Mouse (Mus musculus) small intestine, adult 2 months (tissue): ENCODE results near the gene Snap25. TPM values are rescaled to one million over a fixed set of nuclear protein-coding genes. Genes with fewer than 3 reads are reported as not detected.

Source experiments
- H3K27ac ChIP-seq: fragments of 200-500 bp; 2 replicates; pipeline ENCODE4 v1.5.1; 2012; ENCODE audit warnings: low read depth, low read length, control low read depth, inconsistent platforms; ENCODE audit not compliant: insufficient read depth
- H3K27me3 ChIP-seq: fragments of 200-500 bp; 2 replicates; pipeline ENCODE4 v1.6.1; 2012; ENCODE audit warnings: mild to moderate bottlenecking, moderate library complexity, low read length, inconsistent platforms; ENCODE audit not compliant: control insufficient read depth, insufficient read depth
- H3K36me3 ChIP-seq: fragments of 200-500 bp; 2 replicates; pipeline ENCODE4 v1.6.1; 2012; ENCODE audit warnings: mild to moderate bottlenecking, low read length, control low read depth, inconsistent platforms; ENCODE audit not compliant: control insufficient read depth, insufficient read depth
- H3K4me1 ChIP-seq: fragments of 200-500 bp; 2 replicates; pipeline ENCODE4 v1.6.1; 2012; ENCODE audit warnings: low read length, inconsistent platforms, mixed read lengths; ENCODE audit not compliant: control insufficient read depth, insufficient read depth, insufficient read length
- H3K4me3 ChIP-seq: fragments of 200-500 bp; 2 replicates; pipeline ENCODE4 v1.5.1; 2012; ENCODE audit warnings: low read depth, mild to moderate bottlenecking, control low read depth, inconsistent platforms, low read length, moderate library complexity
- CTCF ChIP-seq: fragments of 200-500 bp; IDR thresholded peaks from 2 replicates; pipeline ENCODE4 v1.5.1; 2012; ENCODE audit warnings: low read depth, mild to moderate bottlenecking, control low read depth, inconsistent platforms, low read length, moderate library complexity, mixed read lengths; ENCODE audit not compliant: insufficient replicate concordance, insufficient read length; ENCODE audit errors: extremely low read depth
- POLR2A ChIP-seq: fragments of 200-500 bp; IDR thresholded peaks from 2 replicates; pipeline ENCODE4 v1.6.1; 2012; ENCODE audit warnings: low read depth, mild to moderate bottlenecking, control low read depth, inconsistent platforms, low read length, moderate library complexity
- WGBS: fragments of 180-500 bp; shearing (Covaris S2); methylation state at CpG from one replicate; pipeline ENCODE4 v1.1.7; 2018; 5-methylcytosine and 5-hydroxymethylcytosine counted together
- polyA plus RNA-seq: library from polyadenylated mRNA; depleted of rRNA; stranded (reverse); fragments of >200 nt; gene quantifications from 2 replicates; pipeline ENCODE4 v1.2.3, GENCODE M21; 2012

Snap25 gene
- polyA plus RNA-seq, 1 experiment, result 1.2 TPM

- WGBS, result 76% methylated on average over 1 of the region's 1 CpGs
- no peaks in the 10 kb centered on the region for H3K27me3 ChIP-seq
- no peak overlapping the region for H3K27ac ChIP-seq
- no peak for TF ChIP-seq POLR2A
- no peak for TF ChIP-seq CTCF
- no peaks in the 10 kb centered on the region for H3K36me3 ChIP-seq
- no peak overlapping the region for H3K4me3 ChIP-seq
- no peaks in the 10 kb centered on the region for H3K4me1 ChIP-seq
Measured at GRCm38 (mm10) chr2:136796518-136796917, 83.3 kb downstream of the Snap25 start.

DNA sequence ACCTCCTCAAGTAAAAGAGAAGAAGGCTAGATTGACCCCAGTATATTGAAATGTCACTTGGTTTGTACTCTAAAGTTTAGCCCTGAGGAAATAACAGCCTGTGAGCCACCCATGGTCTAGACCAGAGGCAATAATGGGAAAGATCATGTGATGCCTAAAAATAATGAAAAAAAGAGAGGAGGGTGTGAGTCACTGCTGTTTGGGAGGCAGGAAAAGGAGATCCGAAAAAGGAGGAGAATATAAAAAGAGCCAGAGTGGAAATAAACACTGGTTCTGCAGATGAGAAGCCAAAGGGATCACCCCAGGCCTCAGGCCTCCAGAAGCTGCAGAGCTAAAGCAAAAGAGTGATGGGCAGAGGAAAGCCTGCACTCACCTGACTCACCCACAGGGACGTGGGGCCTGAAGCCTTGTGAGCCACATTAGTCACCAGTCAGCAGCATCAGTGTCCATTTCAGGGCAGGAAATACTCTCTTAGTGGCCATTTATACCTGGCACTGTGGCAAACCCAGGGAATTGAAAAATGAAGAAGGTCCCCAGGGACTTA, 85.7 kb downstream of the Snap25 start:
- H3K4me1 ChIP-seq, result no peaks in the 10 kb centered on the region
- no peaks in the 10 kb centered on the region for H3K27me3 ChIP-seq
- H3K27ac ChIP-seq, result no peak overlapping the region
- H3K4me3 ChIP-seq, result no peak overlapping the region
- 60% methylated on average over 2 of the region's 2 CpGs for WGBS
- TF ChIP-seq CTCF, result no peak
- TF ChIP-seq POLR2A, result no peak
- H3K36me3 ChIP-seq, result no peaks in the 10 kb centered on the region

DNA sequence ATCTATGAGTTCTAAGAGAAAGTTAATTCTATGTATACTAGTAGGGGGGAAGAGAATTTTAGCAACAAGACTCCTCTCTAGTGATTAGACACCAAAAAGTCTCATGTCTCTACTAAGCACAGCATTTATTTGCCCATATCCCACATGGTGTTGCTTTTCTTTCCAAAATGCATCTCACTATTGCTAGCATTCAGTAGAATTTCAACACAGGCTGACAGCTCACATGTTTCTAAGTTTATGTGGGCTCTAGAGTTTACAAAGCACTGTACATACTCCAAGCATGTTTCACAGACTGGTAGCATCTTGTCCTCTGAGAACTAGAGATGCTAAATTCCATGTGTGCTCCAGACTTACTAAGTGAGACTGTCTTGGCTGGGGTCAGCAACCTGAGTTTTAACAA, 87.8 kb downstream of the Snap25 start:
- Histone ChIP-seq H3K4me3 (no peak overlapping the region), H3K27ac (no peak overlapping the region), H3K4me1 (no peaks in the 10 kb centered on the region), H3K36me3 (no peaks in the 10 kb centered on the region), H3K27me3 (no peaks in the 10 kb centered on the region)
- TF ChIP-seq CTCF (no peak), POLR2A (no peak)

DNA sequence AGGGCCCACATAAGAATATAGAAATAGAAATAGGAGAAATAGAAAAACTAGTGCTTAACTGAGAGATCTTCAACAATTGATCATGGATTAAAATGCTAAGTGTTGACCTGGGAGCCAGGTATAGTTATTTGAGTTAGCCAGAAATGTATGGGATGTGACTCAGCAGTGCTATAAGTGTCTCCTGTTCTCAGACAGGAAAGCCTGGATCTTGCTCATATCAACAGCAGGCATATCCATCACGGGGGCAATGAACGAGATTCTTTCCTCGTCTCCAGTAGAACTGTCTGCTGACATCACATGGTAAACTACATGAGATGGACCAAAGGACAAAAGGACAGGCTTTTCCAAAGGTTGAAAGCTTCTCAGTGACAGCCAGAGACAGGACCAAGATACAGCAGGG, 88.8 kb downstream of the Snap25 start:
- no peak for TF ChIP-seq CTCF
- TF ChIP-seq POLR2A, result no peak
- Histone ChIP-seq H3K27ac (no peak overlapping the region), H3K27me3 (no peaks in the 10 kb centered on the region), H3K4me3 (no peak overlapping the region), H3K36me3 (no peaks in the 10 kb centered on the region), H3K4me1 (no peaks in the 10 kb centered on the region)
- WGBS, result 66% methylated on average over 3 of the region's 3 CpGs

DNA sequence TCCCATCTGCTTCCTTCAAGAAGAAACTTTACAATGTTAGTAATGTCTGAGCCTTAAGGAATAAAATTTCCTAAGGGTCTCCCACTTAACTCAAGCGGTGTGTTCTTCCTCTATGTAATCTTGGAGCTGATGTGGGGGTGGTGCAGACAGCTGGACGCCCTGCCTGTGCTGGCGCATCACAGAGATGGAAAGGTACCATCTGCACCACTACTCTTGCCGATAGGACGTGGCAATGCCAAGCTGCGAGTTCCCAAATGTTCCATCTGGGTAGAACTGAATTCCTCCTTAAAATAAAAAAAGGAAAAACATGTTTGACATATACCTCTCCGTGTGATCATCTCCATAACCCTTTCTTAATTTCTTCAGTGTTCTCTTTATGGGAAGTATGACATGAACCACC, 89.9 kb downstream of the Snap25 start:
- Histone ChIP-seq H3K27ac (no peak overlapping the region), H3K4me3 (no peak overlapping the region), H3K4me1 (no peaks in the 10 kb centered on the region), H3K27me3 (no peaks in the 10 kb centered on the region), H3K36me3 (no peaks in the 10 kb centered on the region)
- TF ChIP-seq POLR2A, result no peak
- no peak for TF ChIP-seq CTCF
- WGBS, result 83% methylated on average over 7 of the region's 7 CpGs

DNA sequence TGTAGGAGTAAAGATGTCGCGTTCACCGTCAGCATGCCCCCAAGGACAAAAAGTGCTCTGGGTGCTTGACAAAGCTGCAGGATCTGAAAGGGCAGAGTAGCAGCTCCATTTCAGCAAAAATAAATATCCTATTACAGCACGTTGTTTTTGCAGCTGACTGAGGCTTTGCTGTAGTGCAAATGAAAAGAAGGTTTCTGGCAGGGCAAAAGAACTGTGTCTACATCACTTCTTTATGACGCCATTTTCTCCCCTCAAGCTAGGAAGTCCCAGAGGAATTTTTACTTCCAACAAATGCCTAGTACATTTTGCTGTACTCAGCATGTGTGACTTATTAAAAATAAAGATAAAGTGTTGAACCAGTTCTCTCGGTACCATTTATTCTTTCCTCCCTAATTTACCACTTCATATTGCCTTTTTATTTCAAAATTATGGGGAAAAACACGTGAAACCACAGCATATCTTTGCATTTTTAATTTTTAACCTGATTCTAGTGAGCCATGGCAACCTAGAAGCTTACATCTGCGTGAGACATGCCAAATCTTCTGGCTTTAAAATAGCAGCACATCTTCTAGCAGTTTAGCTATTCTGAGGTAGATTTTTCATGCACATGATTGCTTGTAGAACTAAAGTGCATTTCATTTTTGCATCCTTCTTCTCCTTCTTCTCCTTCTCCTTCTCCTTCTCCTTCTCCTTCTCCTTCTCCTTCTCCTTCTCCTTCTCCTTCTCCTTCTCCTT, 94.9 kb downstream of the Snap25 start:
- no peaks in the 10 kb centered on the region for H3K36me3 ChIP-seq
- WGBS, result 76% methylated on average over 8 of the region's 8 CpGs
- H3K27ac ChIP-seq, result no peak overlapping the region
- H3K27me3 ChIP-seq, result no peaks in the 10 kb centered on the region
- no peak for TF ChIP-seq POLR2A
- TF ChIP-seq CTCF, result no peak
- H3K4me1 ChIP-seq, result no peaks in the 10 kb centered on the region
- no peak overlapping the region for H3K4me3 ChIP-seq

DNA sequence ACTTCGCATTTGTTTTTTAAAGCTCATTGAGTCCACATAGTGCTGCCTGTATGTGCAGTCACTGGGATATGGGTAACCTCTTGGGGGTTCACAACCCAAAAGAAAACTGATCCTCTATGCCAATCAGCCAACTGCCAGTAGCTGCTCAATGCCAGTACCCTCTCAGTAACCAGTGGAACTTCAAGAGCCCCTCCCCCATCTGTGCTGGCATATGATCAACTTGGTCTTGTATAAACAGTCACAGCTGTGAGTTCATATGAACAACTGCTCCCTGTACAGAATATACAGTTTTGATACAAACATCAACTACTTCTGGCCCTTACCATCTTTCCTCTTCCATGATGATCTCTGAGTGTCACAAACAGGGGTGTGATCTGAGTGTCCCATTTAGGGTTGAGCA, 98.1 kb downstream of the Snap25 start:
- no peaks in the 10 kb centered on the region for H3K27me3 ChIP-seq
- no peak for TF ChIP-seq CTCF
- TF ChIP-seq POLR2A, result no peak
- 100% methylated on average over 1 of the region's 1 CpGs for WGBS
- H3K27ac ChIP-seq, result no peak overlapping the region
- no peaks in the 10 kb centered on the region for H3K36me3 ChIP-seq
- H3K4me1 ChIP-seq, result no peaks in the 10 kb centered on the region
- no peak overlapping the region for H3K4me3 ChIP-seq
